Mouse (Mus musculus) brain, embryonic 14.5 days (tissue): ENCODE data around the gene Prss12. TPM values are rescaled to one million over a fixed set of nuclear protein-coding genes. Genes with fewer than 3 reads are reported as not detected.
"Not testable (repeated sequence)": the region's sequence is repeated elsewhere in the genome, so short reads cannot be mapped to it uniquely, and the experiment has no call there.

Source experiments
- DNase-seq: peaks from one replicate; pipeline ENCODE4 v3.0.0-alpha.2; 2011; ENCODE audit warnings: low read depth
- CTCF ChIP-seq: fragments of 200-500 bp; IDR thresholded peaks from 2 replicates; pipeline ENCODE4 v1.5.1; 2012; ENCODE audit warnings: inconsistent platforms, mild to moderate bottlenecking, moderate library complexity, borderline replicate concordance; ENCODE audit not compliant: insufficient read depth, insufficient read length; ENCODE audit errors: extremely low read depth
- POLR2A ChIP-seq: fragments of 200-500 bp; IDR thresholded peaks from 2 replicates; pipeline ENCODE4 v1.6.1; 2012; ENCODE audit warnings: mild to moderate bottlenecking, inconsistent platforms, borderline replicate concordance; ENCODE audit not compliant: poor library complexity, insufficient read depth, insufficient read length, severe bottlenecking; ENCODE audit errors: extremely low read depth
- polyA plus RNA-seq: library from polyadenylated mRNA; depleted of rRNA; stranded (reverse); fragments of >200 nt; gene quantifications from 2 replicates; pipeline ENCODE4 v1.2.3, GENCODE M21; 2012

The Prss12 gene
- polyA plus RNA-seq, 1 experiment = 8.0 TPM

GRCm38 (mm10) chr3:123493163-123493562, 46.5 kb downstream of the Prss12 start:
- TF ChIP-seq POLR2A = no peak
- TF ChIP-seq CTCF = no peak
- DNase-seq = no peak

GRCm38 (mm10) chr3:123495088-123495487, 48.4 kb downstream of the Prss12 start:
- no peak for DNase-seq
- TF ChIP-seq CTCF (no peak), POLR2A (no peak)

- no peak for DNase-seq
These were observed 52.1 kb downstream of the Prss12 start for GRCm38 (mm10) chr3:123498787-123499186.

GRCm38 (mm10) chr3:123501798-123502197, 55.1 kb downstream of the Prss12 start:
- DNase-seq = not testable (repeated sequence)

More at GRCm38 (mm10) chr3:123498787-123499186, 52.1 kb downstream of the Prss12 start:
- TF ChIP-seq POLR2A (no peak), CTCF (no peak)

GRCm38 (mm10) chr3:123503943-123504342, 57.2 kb downstream of the Prss12 start:
- DNase-seq = no peak
- TF ChIP-seq CTCF (no peak), POLR2A (no peak)

- DNase-seq = no peak
- TF ChIP-seq POLR2A (no peak), CTCF (no peak)
These were observed 58.1 kb downstream of the Prss12 start for GRCm38 (mm10) chr3:123504783-123505182.

- TF ChIP-seq POLR2A = no peak
- no peak for TF ChIP-seq CTCF
- DNase-seq = no peak
These were observed 59.3 kb downstream of the Prss12 start for GRCm38 (mm10) chr3:123505778-123506667.

GRCm38 (mm10) chr3:123506699-123507662, 60.3 kb downstream of the Prss12 start:
- DNase-seq = peak; percentile 53
- no peak for TF ChIP-seq POLR2A
- 0 out of 2 replicates have a peak, but pooled peaks have one; percentile 3 for TF ChIP-seq CTCF

- TF ChIP-seq POLR2A = no peak
- no peak for TF ChIP-seq CTCF
- no peak for DNase-seq
These were observed 60.9 kb downstream of the Prss12 start for GRCm38 (mm10) chr3:123507663-123508055.

- no peak for TF ChIP-seq CTCF
- peak; percentile 77; the same call in 1 of the 2 replicates for TF ChIP-seq POLR2A
- peak; percentile 100 for DNase-seq
These were observed 61.5 kb downstream of the Prss12 start for GRCm38 (mm10) chr3:123508056-123508674.

GRCm38 (mm10) chr3:123508675-123509376, 62.1 kb downstream of the Prss12 start:
- DNase-seq = peak; percentile 78
- TF ChIP-seq POLR2A = no peak
- TF ChIP-seq CTCF = peak; percentile 40; the same call in 1 of the 2 replicates

GRCm38 (mm10) chr3:123511818-123512217, 65.1 kb downstream of the Prss12 start:
- DNase-seq = no peak
- TF ChIP-seq CTCF = peak; percentile 17; the same call in 1 of the 2 replicates
- no peak for TF ChIP-seq POLR2A
